Mouse (Mus musculus): Measurements from ENCODE around the gene Asxl2. TPM values are rescaled to one million over a fixed set of nuclear protein-coding genes. Genes with fewer than 3 reads are reported as not detected.

Gene Asxl2
- total and polyA plus RNA-seq, 3 experiments: 11.6 to 18.9 (median 15.2) TPM

DNA sequence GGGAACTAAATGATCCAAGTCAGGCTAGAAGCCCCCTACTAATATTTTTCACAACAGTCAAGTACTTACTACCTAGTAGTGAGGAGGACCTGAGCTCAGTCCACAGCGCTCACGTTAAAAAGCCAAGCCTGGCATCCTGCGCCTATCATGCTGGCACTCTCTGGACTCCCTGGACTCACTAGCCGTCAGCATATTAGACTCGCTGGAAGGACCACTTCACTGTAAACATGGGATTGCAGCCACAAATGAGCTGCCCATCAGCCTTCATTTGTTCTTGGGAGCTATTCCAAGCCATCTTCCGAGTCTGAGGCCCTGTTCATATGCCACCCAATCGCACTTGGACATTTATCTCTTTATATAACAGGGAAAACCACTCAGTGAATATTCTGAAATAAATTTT lies 114.2 kb downstream of the Asxl2 start:
- Histone ChIP-seq H3K36me3 (replicated peaks in 1 of 2; ENCODE audit: control insufficient read depth in 1 of 2, insufficient read depth in 1 of 2, low read length in 1 of 2) (no peaks in the 10 kb centered on the region), H3K79me2 (replicated peaks; ENCODE audit: control insufficient read depth, extremely low read depth, insufficient read depth, poor library complexity, severe bottlenecking) (no peaks in the 10 kb centered on the region), H3K27ac (ENCODE audit: insufficient read depth, low read depth) (no peak overlapping the region), H3K9ac (ENCODE audit: insufficient read depth, low read depth) (no peak overlapping the region), H3K9me3 (replicated peaks; ENCODE audit: low read length) (no peaks in the 10 kb centered on the region), H3K4me1 (ENCODE audit: control insufficient read depth in 1 of 2, insufficient read depth in 2 of 2) (peaks cover 2 to 19% of the 10 kb centered on the region in 2 experiments; a peak in 3 of 4 replicates), H3K27me3 (replicated peaks) (no peaks in the 10 kb centered on the region), H3K4me2 (ENCODE audit: insufficient read depth, low read depth, poor library complexity, severe bottlenecking) (no peak overlapping the region), H3K4me3 (replicated peaks in 1 of 3; ENCODE audit: low read depth in 2 of 3, low read length in 2 of 3, poor library complexity in 1 of 3) (no peak overlapping the region)
- in situ Hi-C loops (cut with MboI; ENCODE audit: low pct_ligation_motif_present, low pct_unique_long_range_greater_than_20kb, low sequenced_read_pairs) (no loop called here), dilution Hi-C loops (cut with MboI; ENCODE audit: extremely low pct_ligation_motif_present, extremely low pct_unique_long_range_greater_than_20kb, low sequenced_read_pairs) (no loop called here)
- no peak for DNase-seq (ENCODE audit: extremely low read depth)
- TF ChIP-seq NELFE (IDR thresholded peaks at IDR 0.05; ENCODE audit: low read depth, low read length) (no peak), ZMIZ1 (IDR thresholded peaks at IDR 0.05; ENCODE audit: low read depth, low read length) (no peak), ZNF384 (IDR thresholded peaks at IDR 0.05; ENCODE audit: low read depth, low read length) (no peak), MAFK (IDR thresholded peaks at IDR 0.05; ENCODE audit: insufficient replicate concordance, low read length) (no peak), MYC (IDR thresholded peaks at IDR 0.05; ENCODE audit: low read depth, low read length) (no peak), CHD2 (IDR thresholded peaks at IDR 0.05; ENCODE audit: low read length) (no peak)

GRCm38 (mm10) chr12:3545451-3545850 lies 118.8 kb downstream of the Asxl2 start:
- H3K9ac ChIP-seq (ENCODE audit: insufficient read depth, low read depth): no peak overlapping the region
- H3K4me1 ChIP-seq (ENCODE audit: control insufficient read depth in 1 of 2, insufficient read depth in 2 of 2): peaks cover 16 to 52% of the 10 kb centered on the region in 2 experiments
- no peaks in the 10 kb centered on the region for H3K27me3 ChIP-seq (replicated peaks)
- no peak overlapping the region for H3K27ac ChIP-seq (ENCODE audit: insufficient read depth, low read depth)
- TF ChIP-seq USF2 (conservative IDR thresholded peaks at IDR 0.05; ENCODE audit: low read depth, low read length): no peak
- H3K36me3 ChIP-seq (replicated peaks in 1 of 2; ENCODE audit: control insufficient read depth in 1 of 2, insufficient read depth in 1 of 2, low read length in 1 of 2): no peaks in the 10 kb centered on the region
- H3K79me2 ChIP-seq (replicated peaks; ENCODE audit: control insufficient read depth, extremely low read depth, insufficient read depth, poor library complexity, severe bottlenecking): no peaks in the 10 kb centered on the region
- H3K4me2 ChIP-seq (ENCODE audit: insufficient read depth, low read depth, poor library complexity, severe bottlenecking): no peak overlapping the region
- no peak for DNase-seq (ENCODE audit: extremely low read depth)
- H3K4me3 ChIP-seq (replicated peaks in 1 of 3; ENCODE audit: low read depth in 2 of 3, low read length in 2 of 3, poor library complexity in 1 of 3): no peak overlapping the region
- in situ Hi-C loops (cut with MboI; ENCODE audit: low pct_ligation_motif_present, low pct_unique_long_range_greater_than_20kb, low sequenced_read_pairs) (no loop called here), dilution Hi-C loops (cut with MboI; ENCODE audit: extremely low pct_ligation_motif_present, extremely low pct_unique_long_range_greater_than_20kb, low sequenced_read_pairs) (no loop called here)
- no peaks in the 10 kb centered on the region for H3K9me3 ChIP-seq (replicated peaks; ENCODE audit: low read length)

GRCm38 (mm10) chr12:3546121-3546658 lies 119.5 kb downstream of the Asxl2 start:
- H3K36me3 ChIP-seq (replicated peaks in 1 of 2; ENCODE audit: control insufficient read depth in 1 of 2, insufficient read depth in 1 of 2, low read length in 1 of 2): peaks cover 0 to under 1% of the 10 kb centered on the region in 2 experiments
- no peak overlapping the region for H3K9ac ChIP-seq (ENCODE audit: insufficient read depth, low read depth)
- TF ChIP-seq CTCF (conservative IDR thresholded peaks at IDR 0.05 in 1 of 2, IDR thresholded peaks at IDR 0.05 in 1 of 2; ENCODE audit: low read depth in 2 of 2, low read length in 2 of 2): no peak
- no peak for TF ChIP-seq NELFE (IDR thresholded peaks at IDR 0.05; ENCODE audit: low read depth, low read length)
- no peak for TF ChIP-seq BHLHE40 (IDR thresholded peaks at IDR 0.05; ENCODE audit: low read depth, low read length)
- TF ChIP-seq NRF1 (IDR thresholded peaks at IDR 0.05; ENCODE audit: low read depth, low read length): no peak
- no peak for TF ChIP-seq POLR2AphosphoS2 (IDR thresholded peaks at IDR 0.05; ENCODE audit: low read depth, low read length)
- no peak for TF ChIP-seq TCF12 (IDR thresholded peaks at IDR 0.05; ENCODE audit: low read depth, low read length)
- no peak for TF ChIP-seq ZKSCAN1 (IDR thresholded peaks at IDR 0.05; ENCODE audit: borderline replicate concordance, low read depth, low read length)
- no peak for TF ChIP-seq MEF2A (IDR thresholded peaks at IDR 0.05; ENCODE audit: borderline replicate concordance, low read depth, low read length)
- TF ChIP-seq PAX5 (IDR thresholded peaks at IDR 0.05; ENCODE audit: low read length): no peak
- TF ChIP-seq ZNF384 (IDR thresholded peaks at IDR 0.05; ENCODE audit: low read depth, low read length): no peak
- no peak for TF ChIP-seq UBTF (IDR thresholded peaks at IDR 0.05; ENCODE audit: low read depth, low read length)
- no peak for TF ChIP-seq ZMIZ1 (IDR thresholded peaks at IDR 0.05; ENCODE audit: low read depth, low read length)
- TF ChIP-seq MAZ (IDR thresholded peaks at IDR 0.05; ENCODE audit: low read depth, low read length): no peak
- no peak for TF ChIP-seq MAX (IDR thresholded peaks at IDR 0.05; ENCODE audit: low read length)
- DNase-seq (ENCODE audit: extremely low read depth): no peak
- dilution Hi-C loops (cut with MboI; ENCODE audit: extremely low pct_ligation_motif_present, extremely low pct_unique_long_range_greater_than_20kb, low sequenced_read_pairs): no loop called here
- H3K4me2 ChIP-seq (ENCODE audit: insufficient read depth, low read depth, poor library complexity, severe bottlenecking): no peak overlapping the region
- no peaks in the 10 kb centered on the region for H3K27me3 ChIP-seq (replicated peaks)
- in situ Hi-C loops (cut with MboI; ENCODE audit: low pct_ligation_motif_present, low pct_unique_long_range_greater_than_20kb, low sequenced_read_pairs): no loop called here
- H3K79me2 ChIP-seq (replicated peaks; ENCODE audit: control insufficient read depth, extremely low read depth, insufficient read depth, poor library complexity, severe bottlenecking): no peaks in the 10 kb centered on the region
- no peak overlapping the region for H3K27ac ChIP-seq (ENCODE audit: insufficient read depth, low read depth)
- no peaks in the 10 kb centered on the region for H3K9me3 ChIP-seq (replicated peaks; ENCODE audit: low read length)
- H3K4me3 ChIP-seq (replicated peaks in 1 of 3; ENCODE audit: low read depth in 2 of 3, low read length in 2 of 3, poor library complexity in 1 of 3): no peak overlapping the region
- peaks cover 16 to 52% of the 10 kb centered on the region in 2 experiments for H3K4me1 ChIP-seq (ENCODE audit: control insufficient read depth in 1 of 2, insufficient read depth in 2 of 2)
